Mouse (Mus musculus) adrenal gland, postnatal 4 days (tissue): ENCODE measurements around the gene Gm49380. TPM values are rescaled to one million over a fixed set of nuclear protein-coding genes. Genes with fewer than 3 reads are reported as not detected.
A peak's percentile ranks its signal among the peaks of the same experiment; 100 is the strongest.
"Not testable (repeated sequence)": the region's sequence is repeated elsewhere in the genome, so short reads cannot be mapped to it uniquely, and the experiment has no call there.

Experiments
- DNase-seq, 2 experiments: peaks; one replicate each; pipeline ENCODE4 v3.0.0; 2021 to 2022; ENCODE audit warnings: low spot score in 2 of 2, mixed read lengths in 2 of 2
- total RNA-seq, 2 experiments: library from RNA; stranded (reverse); gene quantifications; 2 replicates each; pipeline ENCODE4 v1.2.3; 2021

Gene Gm49380
- total RNA-seq, 2 experiments from 2014 or later, result 0.11 to 0.51 TPM

DNA sequence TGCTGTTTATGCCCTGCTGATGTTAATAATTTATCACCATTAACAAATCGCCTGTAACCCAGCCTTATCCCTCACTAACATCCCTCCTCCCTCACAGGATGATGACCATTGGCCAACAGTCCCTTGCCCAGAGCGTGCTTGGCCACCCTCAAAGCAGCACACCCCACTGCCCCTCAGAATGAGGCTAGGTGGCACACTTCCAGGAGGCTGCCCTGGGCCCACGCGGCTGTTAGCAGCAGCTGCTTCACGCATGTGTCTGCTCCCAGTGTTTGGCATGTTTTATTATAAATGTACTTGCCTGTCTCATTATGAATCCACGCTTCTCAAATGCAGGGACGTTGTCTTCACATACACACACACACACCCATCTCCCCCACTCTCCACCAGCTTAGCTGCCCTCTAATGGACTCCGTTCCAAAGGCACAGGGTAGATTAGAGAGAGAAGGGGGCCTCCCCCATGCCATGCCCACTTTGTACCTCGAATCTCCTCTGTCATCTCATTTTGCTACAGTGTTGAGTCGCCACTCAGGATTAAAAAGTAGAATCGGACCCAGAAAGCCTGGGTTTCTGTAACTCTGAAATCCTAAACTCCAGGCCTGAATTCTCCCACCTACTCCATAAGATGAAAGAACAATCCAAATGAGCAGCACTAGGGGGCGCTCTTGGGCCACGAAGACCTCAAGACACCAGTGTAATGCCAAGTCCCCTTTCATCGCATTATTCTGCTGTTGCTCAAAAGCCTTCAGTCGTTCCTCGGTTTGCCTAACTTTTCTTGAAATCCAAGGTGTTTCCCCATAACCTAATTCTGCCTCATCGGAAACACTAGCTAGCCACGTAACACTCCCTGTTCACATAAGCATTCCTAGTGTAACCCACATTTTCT is 12.5 kb upstream of the Gm49380 start:
- DNase-seq, result peak; percentile 62 to 79

- no peak for DNase-seq
Measured at GRCm38 (mm10) chr9:44125026-44125425, 11.7 kb upstream of the Gm49380 start.

DNA sequence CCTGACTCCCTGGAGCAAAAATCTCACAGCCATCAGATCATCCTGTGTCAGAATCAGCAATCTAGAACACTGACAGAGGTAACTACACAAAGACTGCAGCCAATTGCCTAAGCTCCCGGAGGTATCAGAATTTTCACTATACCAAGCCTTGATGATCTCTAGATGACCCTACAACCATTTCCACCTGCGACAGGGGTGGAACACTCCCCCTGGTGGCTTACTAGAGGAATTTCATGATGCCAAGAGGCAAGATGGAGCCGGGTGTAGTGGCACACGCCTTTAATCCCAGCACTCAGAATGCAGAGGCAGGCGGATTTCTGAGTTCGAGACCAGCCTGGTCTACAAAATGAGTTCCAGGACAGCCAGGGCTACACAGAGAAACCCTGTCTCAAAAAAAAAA is 11.0 kb upstream of the Gm49380 start:
- DNase-seq, result no peak

DNA sequence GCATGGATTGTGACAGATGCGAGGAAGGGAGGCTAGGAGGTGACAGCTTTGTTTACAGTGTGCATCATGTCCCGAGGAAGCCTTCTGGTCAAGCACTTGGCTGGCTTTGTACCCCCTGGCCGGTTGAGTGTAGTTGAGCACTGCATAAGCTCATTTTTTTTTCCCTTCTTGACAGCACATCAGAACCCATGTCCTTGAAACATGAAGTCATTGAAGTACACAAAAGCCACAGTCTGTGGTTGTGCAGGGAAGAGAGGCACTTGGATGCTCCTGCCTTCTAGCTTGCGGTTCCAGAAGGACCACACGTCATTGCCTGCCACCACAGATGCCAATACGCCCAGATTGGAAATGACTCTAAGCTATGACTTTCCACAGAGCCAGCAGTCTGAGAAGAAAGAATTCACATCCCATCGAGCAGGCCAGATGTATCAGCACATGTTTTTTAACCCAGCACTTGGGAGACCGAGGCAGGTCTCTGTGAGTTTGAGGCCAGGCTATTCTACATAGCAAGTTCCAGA is 6.7 kb upstream of the Gm49380 start:
- no peak for DNase-seq

DNA sequence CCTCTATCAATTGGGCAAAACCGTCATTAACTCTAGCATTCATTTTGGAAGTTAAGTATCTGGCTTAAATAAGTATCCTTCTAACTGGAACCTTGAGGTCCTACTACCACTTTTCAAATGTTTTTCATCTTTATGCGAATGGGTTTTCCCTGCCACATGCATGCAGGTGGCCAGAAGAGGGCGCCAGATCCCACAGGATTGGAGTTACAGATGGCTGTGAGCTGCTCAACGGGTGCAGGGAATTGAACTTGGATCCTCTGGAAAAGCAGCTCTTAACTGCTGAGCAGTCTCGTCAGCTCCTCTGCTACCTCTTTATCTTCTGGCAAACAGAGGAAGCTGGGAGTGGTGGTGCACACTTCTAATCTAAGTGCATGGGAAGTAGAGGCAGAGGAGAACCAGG is 5.7 kb upstream of the Gm49380 start:
- no peak for DNase-seq

GRCm38 (mm10) chr9:44116182-44116581 is 2.9 kb upstream of the Gm49380 start:
- DNase-seq, result no peak

DNA sequence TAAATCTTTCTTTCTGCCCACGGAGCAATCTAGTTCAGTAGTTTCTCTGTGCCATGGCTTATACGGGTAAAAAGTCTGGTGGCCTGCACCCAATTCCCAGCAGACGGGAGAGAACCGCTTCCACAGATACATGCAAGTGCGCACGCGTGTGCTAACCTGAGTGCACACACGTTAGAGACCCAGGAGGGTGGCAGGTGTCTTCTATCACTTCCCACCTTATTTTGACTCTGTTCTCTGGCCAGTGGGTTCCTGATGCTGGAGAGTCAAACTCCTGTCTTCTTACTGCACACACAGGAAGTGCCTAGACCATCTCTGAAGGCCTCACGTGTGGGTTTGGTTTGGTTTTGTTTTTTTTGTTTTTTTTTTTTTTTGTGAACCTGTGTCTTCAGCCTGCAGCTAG is 2.3 kb upstream of the Gm49380 start:
- DNase-seq, result no peak

- DNase-seq, result no peak
Measured at GRCm38 (mm10) chr9:44114453-44114852, 1.2 kb upstream of the Gm49380 start.

GRCm38 (mm10) chr9:44111909-44112308 is 1.4 kb downstream of the Gm49380 start:
- DNase-seq, result not testable (repeated sequence)

DNA sequence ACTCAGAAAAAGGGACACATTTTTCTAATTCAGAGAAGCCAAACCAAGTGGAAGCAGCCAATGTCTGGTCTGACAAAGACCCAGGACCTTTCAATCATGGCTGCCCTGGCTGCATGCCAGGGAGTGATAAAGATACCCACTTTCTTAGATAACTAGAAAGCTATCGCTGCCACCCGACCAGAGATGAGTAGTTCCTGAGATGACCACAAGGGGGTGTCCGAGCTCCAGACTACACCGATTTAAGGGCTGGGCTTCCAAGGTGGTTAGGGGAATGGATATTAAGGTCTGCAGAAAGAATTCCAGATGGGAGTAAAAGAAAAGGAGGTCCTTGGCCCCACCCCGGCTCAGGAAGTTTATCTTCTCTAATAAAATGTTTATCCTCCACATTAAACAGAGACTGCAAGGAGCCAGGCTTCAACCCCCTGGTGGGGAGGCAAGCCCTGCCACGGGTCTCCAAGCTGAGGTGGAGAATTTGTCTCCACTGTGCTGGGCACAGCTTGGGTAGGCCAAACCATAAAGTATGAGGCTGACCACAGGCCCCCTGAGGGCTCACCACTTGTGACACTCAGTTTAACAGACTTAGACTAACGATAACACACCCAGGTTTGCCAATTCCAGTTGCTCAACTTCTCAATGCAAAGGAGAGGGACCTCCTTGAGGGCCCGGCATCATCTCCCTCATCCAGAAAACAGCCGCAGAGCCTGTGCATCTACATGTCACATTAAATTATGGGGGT is 3.8 kb downstream of the Gm49380 start:
- DNase-seq, result peak; percentile 57

DNA sequence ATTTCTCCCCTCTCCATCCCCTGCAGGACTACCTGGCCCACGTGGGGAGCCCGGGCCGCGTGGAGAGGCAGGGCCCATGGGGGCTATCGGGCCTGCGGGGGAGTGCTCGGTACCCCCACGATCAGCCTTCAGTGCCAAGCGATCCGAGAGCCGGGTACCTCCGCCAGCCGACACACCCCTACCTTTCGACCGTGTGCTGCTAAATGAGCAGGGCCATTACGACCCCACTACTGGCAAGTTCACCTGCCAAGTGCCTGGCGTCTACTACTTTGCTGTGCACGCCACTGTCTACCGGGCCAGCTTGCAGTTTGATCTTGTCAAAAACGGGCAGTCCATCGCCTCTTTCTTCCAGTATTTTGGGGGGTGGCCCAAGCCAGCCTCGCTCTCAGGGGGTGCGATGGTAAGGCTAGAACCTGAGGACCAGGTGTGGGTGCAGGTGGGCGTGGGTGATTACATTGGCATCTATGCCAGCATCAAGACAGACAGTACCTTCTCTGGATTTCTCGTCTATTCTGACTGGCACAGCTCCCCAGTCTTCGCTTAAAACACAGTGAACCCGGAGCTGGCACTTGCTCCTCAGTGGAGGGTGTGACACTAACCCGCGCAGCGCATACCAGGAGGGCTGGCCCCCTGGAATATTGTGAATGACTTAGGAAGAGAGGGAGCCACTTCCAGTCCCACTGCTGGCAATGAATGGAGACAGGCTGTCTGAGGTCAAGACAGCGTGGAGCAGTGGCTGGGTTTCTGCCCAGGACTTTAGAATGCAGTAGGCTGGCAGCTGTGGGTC is 4.8 kb downstream of the Gm49380 start:
- DNase-seq, result no peak

- peak in 1 of 2 experiments; percentile 56 for DNase-seq
Measured at GRCm38 (mm10) chr9:44107557-44108179, 5.6 kb downstream of the Gm49380 start.

GRCm38 (mm10) chr9:44107110-44107509 is 6.2 kb downstream of the Gm49380 start, which contains the start of gene C1qtnf5:
Gene C1qtnf5 (plus strand): TSS chr9:44107245.
- DNase-seq, result peak in 1 of 2 experiments; percentile 62

DNA sequence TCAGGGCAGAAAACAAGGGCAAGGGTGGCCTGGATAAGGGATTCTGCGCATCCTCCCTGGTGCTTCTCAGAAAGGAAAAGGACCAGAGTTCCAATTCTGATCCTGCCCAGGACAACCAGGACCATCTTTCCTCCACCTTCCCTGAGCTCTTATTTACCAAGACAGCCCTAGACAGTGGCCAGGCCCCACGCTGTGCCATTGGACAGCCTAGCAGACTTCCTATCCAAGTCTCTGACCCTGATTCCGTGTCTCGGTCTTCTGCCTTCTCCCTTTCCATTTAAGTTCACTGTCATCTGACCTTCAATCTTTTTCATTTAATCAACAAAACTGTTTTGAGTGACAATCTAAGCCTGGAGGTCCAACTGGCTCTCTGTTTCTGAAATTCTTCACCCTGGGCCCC is 6.7 kb downstream of the Gm49380 start:
- DNase-seq, result no peak

DNA sequence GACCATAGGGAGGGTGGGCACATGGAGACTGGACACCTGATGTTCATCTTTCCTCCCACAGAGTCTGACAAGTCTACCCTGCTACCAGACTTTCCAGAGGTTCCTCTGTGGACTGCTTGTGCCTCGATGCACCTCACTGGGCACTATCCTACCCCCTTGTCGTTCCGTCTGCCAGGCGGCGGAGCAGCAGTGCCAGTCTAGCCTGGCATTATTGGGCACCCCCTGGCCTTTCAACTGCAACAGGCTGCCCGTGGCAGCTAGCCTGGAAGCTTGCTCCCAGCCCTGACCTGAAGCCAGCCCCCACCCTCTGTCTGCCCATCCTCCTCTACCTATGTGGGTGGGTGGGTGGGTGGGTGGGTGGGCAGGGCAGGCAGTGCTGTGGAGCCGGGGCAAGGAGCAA is 7.1 kb downstream of the Gm49380 start:
- no peak for DNase-seq

DNA sequence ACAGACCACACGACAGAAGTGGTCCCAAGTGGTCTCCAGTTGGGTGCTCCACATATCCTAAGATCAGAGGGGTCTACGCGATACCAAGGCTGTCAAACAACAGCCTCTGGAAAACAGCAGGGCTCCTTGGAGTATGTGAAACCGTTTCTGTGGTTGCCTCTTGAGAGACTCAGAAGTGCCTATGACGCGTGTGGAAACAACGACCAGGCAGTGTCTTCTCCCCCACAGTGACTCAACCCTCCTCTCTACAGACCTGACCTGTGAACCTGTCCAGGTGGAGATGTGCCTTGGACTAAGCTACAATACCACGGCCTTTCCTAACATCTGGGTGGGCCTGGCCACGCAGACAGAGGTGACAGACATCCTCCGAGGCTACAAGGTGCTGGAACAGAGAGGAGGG is 7.5 kb downstream of the Gm49380 start:
- no peak for DNase-seq

DNA sequence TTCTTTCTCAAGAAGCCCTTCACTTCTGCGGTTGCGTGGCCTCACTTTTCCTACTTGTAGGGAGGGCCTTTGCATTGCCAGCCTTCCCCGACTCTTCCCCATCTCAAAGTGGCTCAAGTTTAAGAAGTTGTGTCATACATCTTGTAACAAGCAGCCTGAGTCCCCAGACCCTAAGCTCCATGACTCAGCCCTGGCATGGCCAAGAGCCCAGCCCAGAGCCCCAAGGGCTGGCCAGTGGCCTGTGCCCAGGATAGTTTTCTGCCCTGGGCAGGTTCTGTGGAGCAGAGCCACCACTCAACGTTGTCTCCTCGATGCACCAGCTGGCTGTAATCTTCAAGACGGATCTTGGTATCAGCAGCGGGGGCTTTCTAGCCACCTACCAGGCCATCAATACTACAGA is 8.4 kb downstream of the Gm49380 start:
- no peak for DNase-seq

DNA sequence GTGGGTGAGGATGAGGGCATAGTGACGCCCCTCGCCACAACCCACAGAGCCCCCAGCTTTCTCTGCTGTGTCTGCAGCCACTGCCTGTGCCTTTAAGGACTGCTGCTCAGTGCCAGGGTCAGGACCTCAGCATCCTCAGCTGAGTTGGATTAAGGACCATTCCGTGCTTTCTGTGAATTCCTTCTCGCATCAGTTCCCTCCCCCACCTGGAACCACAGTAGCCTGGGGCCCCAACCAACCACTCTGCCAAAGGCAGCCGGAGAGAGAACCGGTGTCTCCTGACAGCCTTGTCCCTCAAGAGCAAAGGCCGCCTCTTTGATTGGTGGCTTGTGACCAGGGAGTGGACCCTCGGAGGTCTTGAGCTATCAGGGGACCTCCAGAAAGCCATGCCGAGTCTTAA is 11.8 kb downstream of the Gm49380 start, which contains the start of gene Mfrp:
TSS of gene Mfrp (plus strand) at position 240 of the 400 bp plus-strand sequence.
- no peak for DNase-seq

DNA sequence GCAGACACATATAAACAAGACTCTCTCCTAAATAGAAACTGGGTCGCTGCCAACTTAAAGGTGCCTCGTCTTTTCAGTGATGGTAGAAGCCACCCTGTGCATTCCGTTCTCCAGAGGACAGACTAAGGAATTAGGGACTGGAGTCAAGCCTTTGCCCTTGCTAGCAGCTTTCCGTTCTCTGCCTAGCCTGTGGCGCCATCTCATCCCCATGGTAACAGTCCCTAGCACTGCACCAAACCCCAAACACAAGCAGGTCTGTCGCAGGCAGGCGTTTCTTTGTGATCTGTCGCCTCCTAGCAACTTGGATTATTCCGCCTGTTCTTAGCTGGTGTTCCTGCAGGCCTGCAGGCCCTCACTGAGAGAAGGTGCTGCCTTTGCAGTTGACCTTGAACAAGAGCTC is 16.8 kb downstream of the Gm49380 start:
- no peak for DNase-seq

- no peak for DNase-seq
Measured at GRCm38 (mm10) chr9:44095781-44096180, 17.5 kb downstream of the Gm49380 start.

GRCm38 (mm10) chr9:44094737-44095136 is 18.6 kb downstream of the Gm49380 start:
- no peak for DNase-seq
